ENCODE assay signal across 8 mouse cellular contexts in the genomic region with DNA sequence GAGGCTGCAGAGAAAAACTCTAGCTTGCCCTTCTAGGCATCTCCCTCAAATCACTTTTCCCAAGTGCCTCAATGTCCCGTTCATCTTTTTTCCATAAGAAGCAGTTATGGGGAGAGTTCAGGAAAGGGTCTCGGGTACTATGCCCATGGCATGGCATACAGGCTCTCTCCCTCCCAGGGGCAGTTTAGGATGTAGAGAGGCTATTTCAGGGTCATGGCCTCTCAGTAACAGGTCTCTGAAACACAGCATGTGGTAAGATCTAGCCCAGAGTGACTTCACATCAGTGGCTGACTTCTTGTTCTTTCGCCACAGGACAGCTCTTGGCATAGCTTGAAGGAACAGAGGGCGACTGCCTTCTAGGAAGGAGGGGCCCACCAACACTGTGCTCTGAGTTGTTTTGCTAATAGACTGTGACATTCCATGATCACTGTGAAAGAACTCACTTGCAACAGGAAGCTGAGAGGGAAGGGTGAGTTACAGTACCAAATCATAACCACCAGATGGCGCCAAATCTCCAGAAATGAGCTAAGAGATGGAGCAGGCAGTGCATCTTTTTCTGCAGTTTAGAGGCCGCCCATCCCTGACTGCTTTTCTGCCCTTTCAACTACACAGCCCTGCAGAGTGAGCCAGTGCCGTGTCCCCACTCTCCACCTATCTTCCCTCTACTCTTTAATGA.
A peak's percentile ranks its signal among the peaks of the same experiment; 100 is the strongest.
DNase-seq lines count a peak whose midpoint lies in the region; ATAC-seq lines count a peak whose summit lies in the region.

No protein-coding gene starts in this region.

- ATAC-seq in granulocyte monocyte progenitor cell, adult 5-6 weeks (replicated peaks; ENCODE audit: poor library complexity, severe bottlenecking) = peak; percentile 85
- peak; percentile 47; the same call in 1 of the 2 replicates for ATAC-seq in limb, embryonic 12.5 days (ENCODE audit: insufficient number of reproducible peaks, insufficient read depth, low FRiP score, low TSS enrichment, low read depth)

- no peak overlapping the region for H3K9ac ChIP-seq in limb, embryonic 12.5 days (replicated peaks)

- no peak overlapping the region for H3K4me2 ChIP-seq in limb, embryonic 12.5 days

- DNase-seq in A20 (ENCODE audit: low read depth, low spot score) = peak; percentile 33
- peak; percentile 84 for DNase-seq in adrenal gland, postnatal 14 days
- DNase-seq in embryonic facial prominence, embryonic 10.5 days (ENCODE audit: low spot score) = peak; percentile 78
- peak; percentile 17 to 58 for DNase-seq in kidney, adult 8-10 months
- DNase-seq in naive thymus-derived CD4-positive, alpha-beta T cell, adult 2 months (ENCODE audit: low read depth) = peak; percentile 29
- DNase-seq in testis, postnatal 10 days (ENCODE audit: low spot score) = peak; percentile 81

- H3K27ac ChIP-seq in embryonic facial prominence, embryonic 10.5 days (replicated peaks) = no peak overlapping the region
- H3K27ac ChIP-seq in limb, embryonic 12.5 days = no peak overlapping the region

- no peaks in the 10 kb centered on the region for H3K4me1 ChIP-seq in embryonic facial prominence, embryonic 10.5 days
- no peaks in the 10 kb centered on the region for H3K4me1 ChIP-seq in limb, embryonic 12.5 days (replicated peaks)

- H3K9me3 ChIP-seq in embryonic facial prominence, embryonic 10.5 days = no peaks in the 10 kb centered on the region
- H3K9me3 ChIP-seq in limb, embryonic 12.5 days = no peaks in the 10 kb centered on the region

- H3K36me3 ChIP-seq in embryonic facial prominence, embryonic 10.5 days (replicated peaks) = no peaks in the 10 kb centered on the region
- no peaks in the 10 kb centered on the region for H3K36me3 ChIP-seq in limb, embryonic 12.5 days

- WGBS in embryonic facial prominence, embryonic 10.5 days = 20% methylated on average over 7 of the region's 7 CpGs
- 16% methylated on average over 7 of the region's 7 CpGs for WGBS in limb, embryonic 12.5 days

- no peak overlapping the region for H3K4me3 ChIP-seq in embryonic facial prominence, embryonic 10.5 days
- H3K4me3 ChIP-seq in limb, embryonic 12.5 days (replicated peaks) = no peak overlapping the region

- peaks cover 12% of the 10 kb centered on the region for H3K27me3 ChIP-seq in embryonic facial prominence, embryonic 10.5 days (replicated peaks; ENCODE audit: low read depth, poor library complexity, severe bottlenecking)
- peaks cover 15% of the 10 kb centered on the region for H3K27me3 ChIP-seq in limb, embryonic 12.5 days

Comparison
In these comparisons a context has a peak if more than half of its experiments do, and no peak if none do; other contexts are left out.
1. DNase-seq: peak in every context shown above with its lines; median percentile 84 in adrenal gland, postnatal 14 days; 81 in testis, postnatal 10 days; 78 in embryonic facial prominence, embryonic 10.5 days; 38 in kidney, adult 8-10 months; 33 in A20; 29 in naive thymus-derived CD4-positive, alpha-beta T cell, adult 2 months.